Mouse (Mus musculus) liver, postnatal 0 days (tissue): ENCODE results near the gene Rpl21.

Experiments
- CTCF ChIP-seq: sonication (generic); IDR thresholded peaks from 2 replicates; pipeline ENCODE4 v1.5.1; 2016; ENCODE audit warnings: antibody characterized with exemption, low read depth
- EP300 ChIP-seq: IDR thresholded peaks from 2 replicates; pipeline ENCODE4 v1.6.1; 2016; ENCODE audit warnings: antibody characterized with exemption, low read depth, mild to moderate bottlenecking

DNA sequence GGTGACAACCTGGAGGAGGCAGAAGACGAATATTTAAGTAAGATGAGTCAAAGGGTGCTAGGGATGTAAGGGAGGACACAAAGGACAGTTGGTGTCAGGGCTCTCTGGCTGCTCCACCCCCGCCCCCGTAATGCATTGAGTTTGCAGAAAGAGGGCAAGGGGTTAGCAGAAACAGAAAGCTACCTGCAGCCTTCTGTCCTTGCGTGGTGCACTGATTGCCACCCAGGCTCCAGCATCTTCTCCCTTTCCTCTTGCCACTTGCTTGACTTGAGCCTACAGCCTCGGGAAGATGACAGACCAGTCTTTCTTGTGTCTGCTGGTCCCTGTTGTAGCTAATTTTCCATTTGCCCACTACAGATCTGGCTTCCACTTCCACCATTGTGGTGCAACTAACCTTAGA is 7.1 kb downstream of the Rpl21 start:
- TF ChIP-seq EP300 (no peak), CTCF (no peak)
